Mouse (Mus musculus) induced T-regulatory cell, adult 2 months (primary cell): ENCODE measurements around the gene Tbc1d20.
"Not testable (repeated sequence)": the region's sequence is repeated elsewhere in the genome, so short reads cannot be mapped to it uniquely, and the experiment has no call there.

Experiments used
- DNase-seq: peaks from one replicate; pipeline ENCODE4 v3.0.0-alpha.2; 2012; ENCODE audit warnings: low read depth

The Tbc1d20 gene

DNA sequence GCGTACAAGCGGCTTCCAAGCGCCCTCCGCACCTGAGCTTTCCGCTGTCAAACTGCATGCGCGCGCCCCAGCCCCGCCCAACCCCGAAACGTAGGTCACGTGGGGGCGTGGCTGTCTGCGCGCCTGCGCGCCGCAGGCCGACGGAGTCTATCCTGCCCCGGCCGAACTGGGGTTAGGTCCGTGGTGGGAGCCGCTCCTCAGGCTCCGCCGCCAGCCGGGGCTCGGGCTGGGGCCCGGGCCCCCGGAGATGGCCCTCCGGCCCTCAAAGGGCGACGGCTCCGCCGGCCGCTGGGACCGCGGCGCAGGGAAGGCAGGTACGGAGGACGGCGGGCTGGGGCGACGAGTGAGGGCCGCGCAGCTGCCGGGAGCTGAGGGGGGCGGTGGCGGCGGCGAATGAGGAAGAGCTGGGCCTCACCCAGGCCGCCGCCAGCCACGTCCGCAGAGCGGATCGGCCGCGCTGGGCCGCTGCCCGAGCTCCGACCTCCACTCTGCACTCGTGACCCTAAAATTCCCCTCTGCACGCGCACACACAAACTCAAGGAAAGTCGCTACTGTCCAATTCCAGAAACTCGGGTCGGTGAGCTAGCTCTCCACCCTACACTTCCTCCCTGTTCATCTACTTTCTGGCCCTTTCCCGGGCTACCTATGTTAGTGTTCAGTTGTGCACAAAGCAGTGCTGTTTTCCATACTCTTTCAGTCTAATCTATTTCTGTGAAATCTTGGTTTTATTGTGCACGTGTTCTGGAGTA, at the start of gene Tbc1d20:
TSS of gene Tbc1d20 (plus strand) at position 102 of the 749 bp plus-strand sequence.
- peak; percentile 96 for DNase-seq

DNA sequence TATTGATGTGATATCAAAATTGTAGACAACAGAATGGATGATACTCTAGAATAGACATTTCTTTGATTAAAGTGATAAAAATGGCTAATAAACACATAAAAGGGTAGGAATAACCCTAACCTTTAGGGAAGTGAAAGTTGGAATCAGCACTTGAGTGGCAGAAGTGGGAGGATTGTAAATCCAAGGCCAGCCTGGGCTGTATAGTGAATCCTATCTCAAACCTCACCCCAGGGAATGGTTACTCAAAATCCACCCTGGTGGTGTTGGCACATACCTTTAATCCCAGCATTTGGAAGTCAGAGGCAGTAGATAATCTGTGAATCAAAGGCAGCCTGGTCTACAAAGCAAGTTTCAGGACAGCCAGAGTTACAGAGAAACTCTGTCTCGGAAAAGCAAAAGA, 46.4 kb upstream of the Tbc1d20 start:
- DNase-seq = no peak

DNA sequence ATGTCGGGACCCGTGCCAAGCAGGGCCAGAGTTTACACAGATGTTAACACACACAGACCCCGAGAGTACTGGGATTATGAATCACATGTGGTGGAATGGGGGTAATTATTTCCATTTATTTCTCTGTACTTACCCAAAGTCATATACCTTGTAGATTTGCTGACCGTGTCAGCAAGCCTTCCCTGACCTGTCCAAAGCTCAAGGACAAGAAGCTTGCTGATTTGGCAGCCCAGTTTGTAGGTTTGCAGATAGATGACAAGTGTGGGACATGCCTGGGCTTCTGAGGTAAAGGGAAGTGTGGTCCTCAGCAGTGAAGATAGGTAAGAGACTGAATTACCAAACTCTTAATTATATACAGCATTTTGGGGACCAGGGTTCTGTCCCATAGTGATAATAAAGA, 43.1 kb upstream of the Tbc1d20 start:
- no peak for DNase-seq

DNA sequence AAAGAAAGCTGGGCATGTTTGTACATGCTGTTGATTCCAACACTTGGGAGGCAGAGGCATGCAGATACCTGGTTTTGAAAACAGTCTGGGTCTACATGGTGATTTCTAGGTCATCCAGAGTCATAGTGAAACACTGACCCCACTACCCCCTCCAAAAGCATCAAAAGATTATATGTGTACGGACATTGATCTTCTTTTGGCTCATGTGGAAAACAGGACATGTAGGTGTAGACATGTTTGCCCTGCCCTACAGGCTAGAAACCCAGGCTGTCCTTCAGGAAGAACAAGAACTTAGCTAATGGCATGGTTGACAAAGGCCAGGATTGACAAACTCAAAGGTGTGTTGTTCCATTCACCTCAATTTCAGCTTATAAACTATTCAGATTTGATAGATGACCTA, 33.9 kb upstream of the Tbc1d20 start:
- DNase-seq = no peak

DNA sequence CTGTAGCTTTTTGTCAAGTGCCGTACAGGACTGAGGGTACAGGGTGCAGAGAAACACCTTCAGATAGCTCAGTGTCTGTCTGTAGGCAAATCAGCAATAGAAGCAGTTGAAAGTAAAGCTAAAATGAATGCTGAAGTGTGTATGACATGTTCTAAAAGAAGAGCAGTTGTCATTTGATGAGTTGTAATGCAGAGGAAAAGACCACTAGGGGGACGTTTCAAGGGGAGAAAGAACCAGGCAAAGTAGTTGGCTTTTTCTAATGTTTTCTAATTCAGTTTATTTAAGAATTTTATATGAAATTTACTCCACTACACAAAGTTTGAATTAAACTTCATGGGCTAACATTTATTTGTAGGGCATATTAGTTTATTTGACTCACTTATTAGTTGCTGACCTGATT, 20.0 kb upstream of the Tbc1d20 start:
- peak; percentile 39 for DNase-seq

DNA sequence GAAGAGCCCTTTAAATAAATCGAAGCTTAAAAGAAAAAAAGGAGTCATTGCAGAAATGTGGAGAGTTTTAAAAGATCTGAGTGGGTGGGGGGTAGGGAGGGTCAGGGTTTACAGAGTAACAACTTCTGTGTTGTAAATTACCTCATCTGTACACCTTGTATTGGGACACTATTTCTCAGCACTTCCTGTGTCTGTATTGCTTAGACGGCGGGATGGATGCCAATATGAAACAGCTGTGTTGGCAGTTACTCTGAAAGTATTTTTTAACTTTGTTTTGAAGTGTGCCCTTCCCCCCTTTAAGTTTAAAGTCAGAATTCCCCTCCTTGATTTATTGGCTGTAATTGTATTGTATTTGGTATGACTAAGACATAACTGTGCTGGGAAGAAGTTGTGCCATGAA, 12.2 kb upstream of the Tbc1d20 start:
- peak; percentile 23 for DNase-seq

DNA sequence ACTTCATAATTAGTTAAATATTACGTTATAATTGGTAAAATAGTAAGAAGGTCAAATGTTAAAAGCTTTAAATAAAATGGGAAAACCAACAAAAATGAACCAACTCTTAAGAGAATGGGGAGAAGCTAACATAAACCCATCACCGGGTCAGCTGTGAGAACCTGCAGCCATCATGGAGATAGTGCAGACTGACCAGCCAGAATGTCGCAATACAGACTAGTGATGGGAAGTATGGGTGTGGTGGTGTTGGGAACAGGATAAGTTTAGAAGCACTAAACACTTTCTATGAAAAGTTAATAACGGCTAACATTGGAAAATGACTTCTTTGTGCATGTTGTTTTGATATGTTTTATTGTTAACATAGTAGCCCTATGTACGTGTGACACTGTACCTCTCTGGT, 6.1 kb upstream of the Tbc1d20 start:
- DNase-seq = no peak

DNA sequence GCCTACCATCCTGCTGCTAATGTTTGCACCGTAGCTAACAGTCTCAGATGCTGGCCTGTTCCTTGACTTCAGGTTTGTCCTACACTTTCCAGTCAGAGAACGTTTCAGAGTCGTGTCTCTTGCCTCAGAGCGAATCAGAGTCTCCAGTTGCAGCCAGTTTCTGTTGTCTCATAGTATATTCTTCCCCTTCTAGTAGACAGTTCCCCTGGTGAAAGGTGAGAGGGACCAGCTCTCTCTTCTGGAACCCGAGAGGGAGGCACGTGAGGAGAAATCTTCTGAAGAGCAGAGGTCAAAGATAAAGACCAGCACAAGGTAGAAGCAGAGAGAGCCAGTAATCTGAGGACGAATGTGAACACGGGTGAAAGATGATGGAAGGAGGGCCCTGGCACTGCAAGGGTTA, 5.6 kb upstream of the Tbc1d20 start:
- DNase-seq = no peak

DNA sequence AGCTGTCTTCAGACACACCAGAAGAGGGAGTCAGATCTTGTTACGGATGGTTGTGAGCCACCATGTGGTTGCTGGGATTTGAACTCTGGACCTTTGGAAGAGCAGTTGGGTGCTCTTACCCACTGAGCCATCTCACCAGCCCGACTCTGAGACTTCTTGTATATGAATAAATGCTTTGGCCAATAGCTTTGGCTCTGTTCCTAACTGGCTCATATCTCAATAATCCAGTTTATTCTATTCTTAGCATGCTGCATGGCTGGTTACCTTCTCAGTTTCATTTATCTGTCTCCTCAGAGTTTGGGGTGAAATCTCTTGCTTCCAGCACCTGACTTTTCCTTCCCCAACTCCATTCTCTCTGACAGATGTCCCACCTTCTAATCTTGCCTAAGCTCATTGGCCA, 4.0 kb upstream of the Tbc1d20 start:
- not testable (repeated sequence) for DNase-seq

DNA sequence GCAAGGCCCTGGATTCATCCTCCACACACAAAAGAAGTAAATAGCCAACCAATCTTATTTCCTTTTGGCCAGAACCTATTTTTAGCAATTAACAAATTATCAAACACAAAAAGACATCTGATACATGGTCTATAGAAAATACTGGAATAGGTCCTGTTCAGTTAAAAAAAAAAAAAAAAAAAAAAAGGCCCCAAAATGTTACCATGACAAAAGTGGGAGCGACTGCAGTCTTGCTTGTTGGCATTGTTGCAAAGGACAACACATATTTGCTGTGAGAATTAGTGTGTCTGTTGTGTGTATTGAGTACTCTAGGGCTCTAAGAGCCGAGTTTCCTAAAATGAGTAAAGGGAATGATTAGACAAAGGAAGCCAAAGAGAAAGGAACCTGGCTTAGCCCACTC, 1.2 kb upstream of the Tbc1d20 start:
- no peak for DNase-seq

DNA sequence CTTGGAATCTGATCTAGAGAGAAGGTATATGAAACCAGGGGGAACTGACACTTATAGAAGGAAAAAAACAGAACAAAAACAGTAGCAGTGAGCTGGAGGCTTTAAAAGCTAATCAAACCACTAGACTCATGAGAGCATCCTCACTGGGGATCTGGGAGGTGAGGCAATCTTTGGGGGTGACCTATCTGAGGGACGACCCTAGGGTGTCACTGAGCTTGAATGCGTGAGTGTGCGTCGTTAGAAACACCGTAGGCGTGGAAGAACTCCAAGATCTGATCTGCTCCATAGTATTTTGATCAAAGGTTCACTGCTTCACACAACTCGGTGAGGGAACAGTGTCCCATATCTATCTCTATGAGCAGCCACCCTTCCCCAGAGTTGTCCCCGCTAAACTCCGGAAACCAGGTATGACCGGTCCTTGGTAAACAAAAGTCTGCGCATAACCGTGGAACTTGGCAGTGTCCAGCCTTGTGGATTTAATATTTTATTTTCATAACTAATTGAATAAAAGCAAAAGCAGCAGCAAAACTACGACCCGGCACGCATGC, 375 bp upstream of the Tbc1d20 start:
- DNase-seq = no peak

DNA sequence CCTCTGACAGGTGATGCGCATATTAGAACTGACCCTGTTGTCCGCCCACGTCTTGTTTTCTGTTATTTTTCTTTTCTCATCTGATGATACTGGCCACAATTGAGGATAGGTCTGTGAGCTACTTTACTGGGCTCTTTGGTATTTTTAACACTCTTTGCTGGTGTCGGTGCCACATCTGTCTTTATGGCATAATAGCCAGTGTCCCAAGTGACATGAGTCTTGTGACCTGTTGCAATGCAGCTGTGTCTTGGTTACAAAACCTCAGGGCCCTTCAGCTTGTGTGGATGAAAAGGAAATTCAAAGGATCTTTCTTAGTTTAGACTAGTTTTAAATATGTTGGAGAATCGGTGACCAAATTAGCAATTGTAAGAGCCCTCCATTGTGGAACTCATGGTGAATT, 913 bp downstream of the Tbc1d20 start:
- DNase-seq = no peak

DNA sequence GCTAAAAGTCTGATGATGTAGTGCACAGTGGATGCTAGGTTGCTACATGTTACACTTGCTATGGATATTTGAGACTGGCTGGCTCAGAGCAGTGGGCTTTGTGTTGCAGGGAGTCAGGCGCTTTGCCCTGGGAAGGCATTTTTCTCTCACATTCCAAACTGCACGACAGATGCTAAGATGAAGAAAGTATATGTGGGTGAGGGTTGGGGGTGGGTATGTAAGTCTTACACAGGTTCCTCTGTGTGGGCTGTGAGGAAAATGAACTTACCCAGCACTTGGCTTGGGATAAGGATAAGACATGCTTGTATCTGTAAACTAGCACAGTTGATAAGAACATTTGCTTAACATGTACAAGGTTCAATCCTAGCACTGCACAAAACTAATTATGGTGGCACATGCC, 9.2 kb downstream of the Tbc1d20 start:
- no peak for DNase-seq

DNA sequence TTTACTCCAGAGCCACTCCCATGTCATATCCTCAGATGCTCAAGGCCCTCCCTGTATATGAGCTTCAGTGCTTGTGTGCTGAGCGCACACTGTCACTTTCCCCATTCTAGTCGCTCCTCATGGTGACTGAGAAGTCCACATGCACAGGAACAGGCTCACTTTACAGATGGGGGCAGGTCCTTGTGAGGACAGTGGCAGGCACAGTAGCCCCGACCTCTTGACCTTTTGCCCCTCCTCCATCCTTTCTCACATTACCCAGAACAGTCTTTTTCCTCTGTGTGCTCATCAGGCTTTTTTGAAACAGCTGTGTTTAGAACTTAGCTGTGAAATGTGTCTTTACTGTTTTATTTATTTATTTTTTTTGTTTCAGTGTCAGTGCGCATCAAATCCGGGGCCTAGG, 10.2 kb downstream of the Tbc1d20 start:
- DNase-seq = no peak

DNA sequence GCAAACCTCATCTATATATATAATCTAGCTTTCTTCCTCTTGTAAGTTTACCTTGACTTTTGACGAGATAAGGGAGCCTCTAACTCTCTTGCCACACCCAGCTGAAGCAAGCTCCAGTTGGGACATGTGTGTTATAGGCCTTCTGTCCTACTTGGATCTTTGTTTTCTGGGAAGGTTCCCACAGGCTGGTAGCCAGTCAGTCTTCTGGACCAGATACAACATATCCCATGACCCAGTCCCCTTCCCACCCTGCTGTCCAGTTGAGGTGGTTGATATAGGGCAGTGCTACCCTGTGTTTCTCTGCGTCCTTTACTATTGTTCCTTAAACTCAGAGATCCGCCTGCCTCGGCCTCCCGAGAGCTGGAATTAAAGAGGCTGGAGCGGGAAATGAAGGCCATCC, 11.9 kb downstream of the Tbc1d20 start:
- DNase-seq = no peak

DNA sequence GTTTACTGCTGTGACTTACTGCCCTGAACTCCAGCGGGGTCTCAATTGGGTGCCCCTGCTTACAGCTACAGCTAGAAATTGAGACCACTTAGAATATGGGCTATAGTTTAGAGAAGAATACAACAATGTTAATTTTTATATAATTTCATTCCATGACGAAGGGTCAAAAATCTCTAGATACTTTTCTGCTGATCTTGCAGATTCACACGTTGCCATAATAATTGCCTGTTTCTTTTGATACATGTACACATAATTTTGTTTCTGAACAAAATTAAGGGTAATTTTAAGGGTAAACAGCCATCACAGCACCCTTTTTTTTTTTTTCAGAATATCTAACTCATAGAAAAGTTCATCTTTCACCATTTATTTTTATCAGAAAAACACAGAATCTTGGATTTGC, 13.6 kb downstream of the Tbc1d20 start:
- DNase-seq = no peak

DNA sequence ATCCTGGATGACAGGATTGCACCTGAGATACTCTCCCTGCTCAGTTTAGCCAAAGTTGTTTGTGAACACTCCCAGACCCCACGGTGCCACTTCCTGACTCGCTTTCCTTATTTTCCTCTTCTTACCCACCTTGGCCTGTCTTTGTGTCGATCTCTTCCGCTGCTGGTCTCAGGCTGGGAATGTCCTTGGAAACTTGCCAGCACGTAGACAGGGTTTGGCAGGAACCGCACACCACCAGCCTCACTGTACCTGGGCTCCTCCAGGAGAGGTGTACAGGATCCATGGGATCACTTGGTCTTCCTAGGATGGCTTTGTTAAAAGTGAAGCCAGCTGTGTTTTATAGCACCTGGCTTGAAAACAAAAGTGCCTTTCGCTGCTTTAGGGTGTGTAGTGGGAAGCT, 19.4 kb downstream of the Tbc1d20 start:
- no peak for DNase-seq

DNA sequence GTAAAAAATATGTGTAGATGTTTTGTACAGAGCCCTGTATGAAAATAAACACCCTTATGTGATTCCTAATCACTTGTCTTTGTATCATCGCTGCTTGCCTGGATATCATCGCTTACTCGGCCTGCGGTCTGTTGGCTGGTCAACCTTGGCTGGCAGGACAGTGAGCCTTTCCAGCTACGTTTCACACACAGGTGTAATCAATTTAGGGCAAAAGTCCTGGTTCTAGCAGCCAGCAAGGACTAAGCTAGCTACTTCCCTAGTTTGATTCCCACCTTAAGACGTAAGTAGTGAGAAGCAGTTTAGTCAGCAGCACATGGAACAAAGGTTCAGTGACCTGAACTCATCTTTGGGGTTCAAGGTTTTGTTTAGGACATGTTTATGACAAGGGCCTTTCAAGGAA, 20.3 kb downstream of the Tbc1d20 start:
- DNase-seq = no peak

DNA sequence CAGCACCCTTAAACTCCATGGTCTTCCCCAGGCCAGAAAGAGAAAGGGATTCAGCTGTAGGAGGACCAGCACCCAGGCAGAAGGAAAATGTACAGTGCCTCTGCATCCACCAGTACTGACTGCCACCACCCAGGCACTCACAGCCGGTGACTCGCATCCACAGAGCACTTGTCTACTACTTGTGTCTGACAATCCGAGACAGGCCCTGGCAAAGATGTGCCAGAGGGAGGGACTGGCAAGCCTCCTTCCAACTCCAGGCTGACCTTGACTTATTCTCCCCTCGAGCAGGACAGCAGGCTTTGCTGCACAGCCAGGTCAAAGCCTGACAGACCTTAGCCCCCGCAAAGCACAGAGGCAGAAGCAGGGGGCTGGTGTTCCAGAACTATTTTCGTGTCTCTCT, 23.4 kb downstream of the Tbc1d20 start:
- DNase-seq = no peak

DNA sequence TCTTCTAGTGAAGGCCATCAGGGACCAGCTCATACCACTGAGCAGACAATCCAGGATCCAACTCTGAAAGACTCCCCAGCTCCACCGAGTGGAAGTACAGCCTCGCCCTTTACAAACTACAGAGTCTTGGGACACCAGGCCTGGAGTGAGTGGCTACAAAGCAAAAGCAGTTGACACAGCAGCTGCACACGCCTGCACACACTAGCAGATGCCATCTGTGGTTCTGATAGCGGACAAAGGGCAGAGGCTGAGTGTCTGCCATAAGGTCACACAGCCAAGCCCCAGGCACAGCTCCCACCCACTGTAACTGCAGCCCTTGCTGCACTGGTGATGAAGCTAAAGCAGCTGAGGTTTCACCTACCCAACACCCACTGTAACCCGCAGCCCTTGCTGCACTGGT, 27.9 kb downstream of the Tbc1d20 start:
- no peak for DNase-seq

DNA sequence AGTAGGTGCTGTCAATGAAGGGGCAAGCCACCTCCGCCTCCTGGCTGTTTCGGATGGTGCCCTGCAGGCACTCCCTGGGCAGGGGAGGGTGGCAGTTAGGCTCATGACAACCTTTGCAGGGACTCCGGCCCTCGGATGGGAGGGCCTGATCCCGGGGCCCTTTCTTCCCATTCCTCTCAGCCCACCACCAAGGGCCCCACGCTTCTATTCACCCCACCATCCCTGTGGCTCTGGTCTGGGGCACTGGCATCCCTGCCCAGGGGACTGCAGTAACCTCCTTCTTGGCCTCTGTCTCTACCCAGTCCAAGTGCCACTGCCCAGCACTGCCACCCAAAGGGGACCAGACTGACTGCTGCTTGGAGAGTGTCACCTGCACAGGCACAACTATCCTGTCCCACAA, 28.6 kb downstream of the Tbc1d20 start:
- DNase-seq = no peak

DNA sequence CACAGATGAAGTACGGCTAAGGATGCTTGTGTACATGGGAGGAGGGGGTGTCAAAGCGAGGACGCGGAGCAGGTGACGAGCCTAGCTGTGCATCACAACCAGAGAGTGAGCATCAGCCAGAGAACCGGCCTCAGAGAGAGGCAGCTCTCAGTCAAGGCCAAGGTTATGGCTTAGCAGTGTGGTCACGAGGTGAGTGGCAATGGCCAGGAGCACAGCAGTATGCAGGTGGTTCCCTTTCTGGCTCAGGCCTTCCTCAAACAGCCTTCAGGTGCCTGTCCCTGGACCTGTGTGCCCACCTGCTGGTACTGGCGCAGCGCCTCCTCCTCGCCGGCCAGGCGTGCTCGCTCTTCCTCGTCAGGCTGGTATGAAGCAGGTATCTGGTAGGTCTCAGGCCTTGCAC, 30.3 kb downstream of the Tbc1d20 start:
- DNase-seq = no peak

DNA sequence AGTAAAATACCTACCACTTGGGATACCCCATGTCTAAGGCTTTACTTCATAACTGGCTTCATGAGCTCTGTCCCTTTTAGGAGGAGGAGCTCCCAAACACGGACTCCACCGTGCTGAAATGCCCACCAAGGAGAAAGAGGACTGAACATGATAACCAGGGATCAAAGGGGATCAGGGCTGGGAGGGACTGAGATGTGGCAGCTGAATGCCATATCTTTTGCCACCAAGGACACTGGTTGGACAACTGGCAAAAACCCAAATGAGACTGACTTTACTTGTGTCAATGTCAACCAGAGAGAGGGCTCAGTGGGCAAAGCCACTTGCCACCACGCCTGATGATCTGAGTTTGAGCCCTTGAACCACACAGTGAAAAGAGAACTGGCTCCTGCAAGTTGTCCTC, 31.2 kb downstream of the Tbc1d20 start:
- no peak for DNase-seq

DNA sequence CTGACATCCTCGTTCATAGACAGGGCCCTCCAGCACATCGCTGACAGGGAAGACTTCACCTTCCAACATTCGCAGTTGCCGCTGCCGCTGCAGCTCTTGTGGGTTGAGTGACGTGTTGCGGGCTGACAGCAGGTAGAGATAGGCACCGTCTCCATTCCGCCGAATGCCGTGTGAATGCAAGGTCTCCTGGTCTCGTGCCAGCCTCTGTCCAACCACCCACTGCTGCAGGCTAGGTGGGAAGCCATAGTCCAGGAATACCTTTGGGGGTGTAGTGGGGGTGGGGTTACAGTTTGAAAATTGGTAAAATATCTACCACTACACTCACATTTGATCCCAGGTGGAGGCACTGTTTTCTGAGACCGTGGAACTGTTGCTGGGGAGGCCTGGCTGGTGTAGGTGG, 32.5 kb downstream of the Tbc1d20 start:
- no peak for DNase-seq
